Mouse (Mus musculus): ENCODE data around the gene Tepp.

DNA sequence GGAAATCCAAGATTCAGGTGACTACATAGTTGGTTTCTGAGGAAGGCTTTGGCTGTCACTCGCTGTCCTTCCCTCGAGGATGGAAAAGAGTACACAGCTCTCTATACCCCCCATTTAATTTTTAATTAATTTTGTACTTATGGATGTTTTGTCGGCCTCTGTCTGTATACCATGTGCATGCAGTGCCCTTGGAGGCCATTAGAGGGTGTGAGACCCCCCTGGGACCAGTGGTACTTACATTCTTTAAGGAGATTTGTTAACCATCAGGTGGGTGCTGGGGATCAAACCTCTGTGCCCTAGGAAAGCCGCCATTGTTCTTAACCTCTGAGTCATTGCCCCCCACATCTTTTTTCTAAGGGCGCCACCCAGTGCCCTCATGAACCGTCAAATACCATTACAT lies 34.3 kb downstream of the Tepp start:
- TF ChIP-seq MAX (IDR thresholded peaks at IDR 0.05): no peak
- TF ChIP-seq MYOG (IDR thresholded peaks at IDR 0.05; ENCODE audit: control insufficient read depth, extremely low read depth, insufficient read length): no peak
- TF ChIP-seq MYOD1 (IDR thresholded peaks at IDR 0.05; ENCODE audit: control insufficient read depth, insufficient read length, low read depth): no peak
- no peak for TF ChIP-seq CTCF (IDR thresholded peaks at IDR 0.05; ENCODE audit: control insufficient read depth, insufficient read depth, insufficient read length)

Measured in C2C12 (cell line).